Mouse (Mus musculus) erythroblast, embryonic 14.5 days (primary cell): ENCODE data around the gene Hipk4. TPM values are rescaled to one million over a fixed set of nuclear protein-coding genes. Genes with fewer than 3 reads are reported as not detected.

Experiments
- H3K27me3 ChIP-seq: 2 replicates; pipeline ENCODE4 v1.6.1; 2012; ENCODE audit warnings: inconsistent platforms; ENCODE audit not compliant: control insufficient read depth
- H3K36me3 ChIP-seq: 2 replicates; pipeline ENCODE4 v1.6.1; 2012; ENCODE audit warnings: mild to moderate bottlenecking, inconsistent platforms; ENCODE audit not compliant: control insufficient read depth
- H3K4me1 ChIP-seq: 2 replicates; pipeline ENCODE4 v1.6.1; 2012; ENCODE audit warnings: inconsistent platforms; ENCODE audit not compliant: control insufficient read depth
- H3K4me3 ChIP-seq: replicated peaks from 2 replicates; pipeline ENCODE3; 2012; ENCODE audit warnings: moderate library complexity, mild to moderate bottlenecking, inconsistent platforms
- H3K9me3 ChIP-seq: 2 replicates; pipeline ENCODE4 v1.6.1; 2012; ENCODE audit warnings: low read length, inconsistent platforms, mixed read lengths; ENCODE audit not compliant: control insufficient read depth
- GATA1 ChIP-seq: IDR thresholded peaks from 2 replicates; pipeline ENCODE4 v1.6.1; 2012; ENCODE audit warnings: low read length, inconsistent platforms, mixed read lengths
- TAL1 ChIP-seq: IDR thresholded peaks from 3 replicates; pipeline ENCODE4 v1.6.1; 2012; ENCODE audit warnings: low read length, inconsistent platforms, mixed read lengths
- polyA plus RNA-seq: library from polyadenylated mRNA; stranded (reverse); fragments of >175 nt; gene quantifications from 2 replicates; pipeline ENCODE4 v1.2.3, GENCODE M21; 2012

Hipk4 gene
- polyA plus RNA-seq, 1 experiment, result 0.38 TPM

DNA sequence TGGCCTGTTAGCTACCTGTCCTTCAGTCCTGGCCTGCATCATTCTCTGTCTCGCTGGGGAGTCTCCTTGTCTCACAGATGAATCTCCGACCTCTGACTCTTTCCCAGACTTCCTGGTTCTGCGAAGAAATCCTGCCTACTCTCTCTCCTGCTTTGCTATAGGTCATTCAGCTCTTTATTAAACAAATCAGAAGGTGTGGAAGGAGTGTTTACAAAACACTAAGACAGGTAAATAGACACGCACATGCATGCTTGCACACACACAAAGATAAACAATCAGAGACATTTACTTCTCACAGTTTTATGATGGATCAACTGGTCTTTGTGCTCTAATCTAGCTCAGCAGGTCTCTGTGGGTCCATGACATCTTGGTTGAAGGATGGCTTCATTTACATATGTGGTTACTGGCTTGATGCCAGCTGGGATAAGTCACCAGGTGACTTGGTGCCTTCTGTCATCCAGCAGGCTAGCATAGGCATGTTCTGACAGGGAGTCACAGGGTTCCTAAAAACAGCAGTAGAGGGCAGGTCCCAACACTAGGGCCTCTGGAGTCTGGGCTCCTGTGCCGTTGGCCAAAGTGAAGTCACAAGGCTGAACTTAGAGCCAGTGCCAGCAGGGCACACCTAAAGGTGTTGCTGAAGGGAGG is 46.6 kb downstream of the Hipk4 start:
- no peaks in the 10 kb centered on the region for H3K9me3 ChIP-seq
- no peaks in the 10 kb centered on the region for H3K27me3 ChIP-seq
- no peak overlapping the region for H3K4me3 ChIP-seq
- peaks cover 82% of the 10 kb centered on the region for H3K36me3 ChIP-seq
- peaks cover 9% of the 10 kb centered on the region for H3K4me1 ChIP-seq
- TF ChIP-seq TAL1 (no peak), GATA1 (no peak)

DNA sequence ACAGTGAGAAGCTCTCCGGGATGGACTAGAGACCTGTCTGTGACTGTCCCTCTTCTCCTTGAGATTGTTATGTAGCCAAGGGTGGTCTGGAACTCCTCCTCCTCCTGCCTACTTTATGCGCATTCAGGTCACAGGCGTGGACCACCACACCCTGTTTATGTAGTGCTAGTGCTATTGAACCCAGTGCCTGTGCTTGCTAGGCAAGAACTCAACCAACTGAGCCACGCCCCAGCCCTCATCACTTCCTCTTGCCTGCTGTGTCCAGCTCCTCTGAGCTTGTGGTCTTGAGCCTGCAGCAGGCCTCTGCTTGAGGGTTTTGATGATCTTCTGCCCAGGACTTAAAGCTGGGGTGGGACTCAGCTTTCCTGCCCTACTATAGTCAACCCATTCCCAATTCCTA is 49.1 kb downstream of the Hipk4 start:
- H3K4me3 ChIP-seq, result no peak overlapping the region
- H3K9me3 ChIP-seq, result no peaks in the 10 kb centered on the region
- no peak for TF ChIP-seq GATA1
- no peak for TF ChIP-seq TAL1
- peaks cover 9% of the 10 kb centered on the region for H3K4me1 ChIP-seq
- H3K36me3 ChIP-seq, result peaks cover 90% of the 10 kb centered on the region
- no peaks in the 10 kb centered on the region for H3K27me3 ChIP-seq

DNA sequence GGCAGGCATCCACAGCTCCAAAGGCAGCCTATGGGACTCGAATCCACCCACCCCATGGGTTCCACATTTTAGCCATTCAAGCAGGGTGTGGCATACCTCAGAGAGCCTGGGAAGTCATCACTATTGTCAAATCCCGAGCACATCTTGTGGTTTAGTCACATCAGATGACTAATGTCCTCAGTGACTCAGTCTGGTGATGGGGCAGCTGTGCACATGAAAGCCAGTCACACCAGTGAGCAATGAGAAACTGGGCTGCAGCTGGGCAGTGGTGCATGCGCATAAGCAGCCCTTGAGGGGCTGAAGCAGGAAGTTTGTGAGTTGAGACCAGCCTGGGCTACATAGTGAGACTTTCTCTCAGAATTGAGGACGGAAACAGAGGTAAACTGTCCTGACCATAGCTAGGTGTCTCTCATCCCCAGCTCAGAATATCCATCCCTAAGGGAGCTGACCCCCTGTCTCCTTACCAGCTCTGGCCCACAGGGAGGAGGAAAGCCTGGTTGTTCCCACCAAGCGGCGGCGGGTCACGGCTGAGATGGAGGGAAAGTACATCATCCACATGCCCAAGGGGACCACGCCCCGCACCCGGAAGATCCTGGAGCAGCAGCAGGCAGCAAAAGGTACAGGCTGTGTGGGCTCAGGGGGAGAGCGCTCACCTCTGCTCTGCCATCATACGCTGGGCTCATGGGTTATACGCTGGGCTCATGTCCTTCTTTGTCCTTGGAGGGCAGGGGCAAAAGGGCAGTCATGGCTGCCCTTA is 51.2 kb downstream of the Hipk4 start:
- no peak for TF ChIP-seq GATA1
- TF ChIP-seq TAL1, result no peak
- no peak overlapping the region for H3K4me3 ChIP-seq
- no peaks in the 10 kb centered on the region for H3K27me3 ChIP-seq
- H3K4me1 ChIP-seq, result peaks cover 9% of the 10 kb centered on the region
- H3K9me3 ChIP-seq, result no peaks in the 10 kb centered on the region
- H3K36me3 ChIP-seq, result peaks cover 90% of the 10 kb centered on the region

- TF ChIP-seq TAL1, result no peak
- no peak for TF ChIP-seq GATA1
These were observed 53.8 kb downstream of the Hipk4 start for GRCm38 (mm10) chr7:27576914-27577313.

GRCm38 (mm10) chr7:27577589-27577988 is 54.5 kb downstream of the Hipk4 start:
- no peaks in the 10 kb centered on the region for H3K9me3 ChIP-seq
- H3K4me1 ChIP-seq, result no peaks in the 10 kb centered on the region
- H3K4me3 ChIP-seq, result no peak overlapping the region
- peaks cover 93% of the 10 kb centered on the region for H3K36me3 ChIP-seq
- TF ChIP-seq GATA1 (no peak), TAL1 (no peak)
- H3K27me3 ChIP-seq, result no peaks in the 10 kb centered on the region

More at GRCm38 (mm10) chr7:27576914-27577313, 53.8 kb downstream of the Hipk4 start:
- Histone ChIP-seq H3K4me3 (no peak overlapping the region), H3K9me3 (no peaks in the 10 kb centered on the region), H3K4me1 (peaks cover 3% of the 10 kb centered on the region), H3K27me3 (no peaks in the 10 kb centered on the region), H3K36me3 (peaks cover 93% of the 10 kb centered on the region)

DNA sequence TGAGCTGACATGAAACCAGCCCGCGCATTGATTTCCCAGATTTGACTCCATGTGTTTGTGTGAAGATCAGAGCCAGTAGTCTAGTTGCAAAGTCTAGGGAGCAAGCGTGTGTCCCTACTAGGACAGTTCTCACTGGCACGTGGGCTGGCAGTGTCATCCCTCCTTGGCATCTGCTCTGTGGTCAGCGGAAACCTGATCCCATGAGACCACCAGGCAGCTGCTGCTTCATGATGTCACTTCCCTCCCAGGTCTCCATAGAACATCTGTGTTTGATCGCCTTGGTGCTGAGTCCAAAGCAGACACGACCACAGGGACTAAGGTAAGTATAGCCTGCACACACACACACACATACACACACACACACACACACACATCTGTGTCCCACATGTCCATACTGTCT is 55.4 kb downstream of the Hipk4 start:
- H3K36me3 ChIP-seq, result peaks cover 96% of the 10 kb centered on the region
- TF ChIP-seq GATA1 (no peak), TAL1 (no peak)
- no peak overlapping the region for H3K4me3 ChIP-seq
- H3K9me3 ChIP-seq, result no peaks in the 10 kb centered on the region
- H3K4me1 ChIP-seq, result no peaks in the 10 kb centered on the region
- H3K27me3 ChIP-seq, result no peaks in the 10 kb centered on the region

- no peaks in the 10 kb centered on the region for H3K9me3 ChIP-seq
- no peaks in the 10 kb centered on the region for H3K27me3 ChIP-seq
- H3K36me3 ChIP-seq, result peaks cover 93% of the 10 kb centered on the region
- no peaks in the 10 kb centered on the region for H3K4me1 ChIP-seq
- no peak overlapping the region for H3K4me3 ChIP-seq
- TF ChIP-seq GATA1 (no peak), TAL1 (no peak)
These were observed 57.5 kb downstream of the Hipk4 start for GRCm38 (mm10) chr7:27580380-27581174.

Other genes starting within 250 kb of the Hipk4 start
- gene Ltbp4, start 185.6 kb upstream of the Hipk4 start, polyA plus RNA-seq, result 0.01 and 0.03 TPM in 2 replicates
- gene Shkbp1, start 167.2 kb upstream of the Hipk4 start, polyA plus RNA-seq, result 13.0 and 15.9 TPM in 2 replicates
- not detected in 2 replicates for gene Gm20479, start 165.8 kb upstream of the Hipk4 start, polyA plus RNA-seq
- 0.01 and 0.02 TPM in 2 replicates for gene Sptbn4, start 75.6 kb upstream of the Hipk4 start, polyA plus RNA-seq
- gene Blvrb, start 75.3 kb upstream of the Hipk4 start, polyA plus RNA-seq, result 842 and 917 TPM in 2 replicates
- gene Sertad3, start 49.5 kb upstream of the Hipk4 start, polyA plus RNA-seq, result 9.6 and 9.9 TPM in 2 replicates
- gene Sertad1, start 36.4 kb upstream of the Hipk4 start, polyA plus RNA-seq, result 17.9 and 18.5 TPM in 2 replicates
- 0.41 TPM in 2 replicates for gene Prx, start 23.9 kb upstream of the Hipk4 start, polyA plus RNA-seq
- 19.1 and 24.1 TPM in 2 replicates for gene Pld3, start 30.0 kb downstream of the Hipk4 start, polyA plus RNA-seq
- gene 2310022A10Rik, start 30.0 kb downstream of the Hipk4 start, polyA plus RNA-seq, result 6.6 and 8.3 TPM in 2 replicates
- 4.8 and 5.3 TPM in 2 replicates for gene Akt2, start 68.3 kb downstream of the Hipk4 start, polyA plus RNA-seq
- gene Ttc9b, start 130.6 kb downstream of the Hipk4 start, polyA plus RNA-seq, result not detected in 2 replicates
- gene Map3k10, start 151.3 kb downstream of the Hipk4 start, polyA plus RNA-seq, result 1.8 and 2.0 TPM in 2 replicates
- gene Zfp607b, start 166.1 kb downstream of the Hipk4 start, polyA plus RNA-seq, result not detected in 2 replicates
- gene Zfp60, start 208.1 kb downstream of the Hipk4 start, polyA plus RNA-seq, result 0.01 TPM in 2 replicates